Mouse (Mus musculus): ENCODE data around the gene Oit3. TPM values are rescaled to one million over a fixed set of nuclear protein-coding genes. Genes with fewer than 3 reads are reported as not detected.

The Oit3 gene
- polyA plus RNA-seq, 1 experiment from 2014 or later, result 2.0 TPM

DNA sequence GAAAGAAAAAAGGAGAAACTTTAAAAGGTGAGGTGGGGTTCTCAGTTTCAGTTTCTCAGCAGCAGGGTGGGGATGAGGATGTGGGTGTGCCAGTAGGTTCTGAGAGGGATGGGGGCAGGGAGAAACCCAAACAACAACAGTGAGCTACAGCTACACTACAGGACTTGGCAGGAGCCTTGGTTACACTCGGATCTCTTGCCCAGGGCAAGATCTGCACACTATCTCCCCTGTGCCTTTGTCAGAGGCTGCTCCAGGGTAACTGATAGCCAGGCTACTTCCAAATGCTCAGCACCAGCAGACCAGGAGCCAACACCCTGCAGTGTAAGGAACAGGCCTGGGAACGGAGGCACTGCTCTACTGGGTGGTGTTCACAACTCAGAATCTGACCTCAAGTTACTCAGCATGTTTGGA, 61.2 kb downstream of the Oit3 start:
- Histone ChIP-seq H3K9me3 (ENCODE audit: low read length) (no peaks in the 10 kb centered on the region; the same call in 1 of the 2 replicates), H3K9ac (replicated peaks; ENCODE audit: low read length) (no peak overlapping the region), H3K27ac (ENCODE audit: low read length) (no peak overlapping the region), H3K4me2 (replicated peaks; ENCODE audit: low read depth, low read length) (no peak overlapping the region), H3K27me3 (ENCODE audit: insufficient read depth, low read length) (no peaks in the 10 kb centered on the region), H3K36me3 (ENCODE audit: insufficient read depth, low read length) (no peaks in the 10 kb centered on the region), H3K4me3 (ENCODE audit: low read length) (no peak overlapping the region), H3K4me1 (ENCODE audit: insufficient read depth, low read length) (no peaks in the 10 kb centered on the region)
- 79% methylated on average over 2 of the region's 2 CpGs for WGBS
- no peak for ATAC-seq (ENCODE audit: low FRiP score, low TSS enrichment)

- WGBS, result 49% methylated on average over 3 of the region's 3 CpGs
- Histone ChIP-seq H3K27me3 (ENCODE audit: insufficient read depth, low read length) (no peaks in the 10 kb centered on the region), H3K4me3 (ENCODE audit: low read length) (no peak overlapping the region), H3K27ac (ENCODE audit: low read length) (no peak overlapping the region), H3K4me2 (replicated peaks; ENCODE audit: low read depth, low read length) (no peak overlapping the region), H3K36me3 (ENCODE audit: insufficient read depth, low read length) (no peaks in the 10 kb centered on the region), H3K9me3 (ENCODE audit: low read length) (no peaks in the 10 kb centered on the region; the same call in 1 of the 2 replicates), H3K4me1 (ENCODE audit: insufficient read depth, low read length) (no peaks in the 10 kb centered on the region), H3K9ac (replicated peaks; ENCODE audit: low read length) (no peak overlapping the region)
- no peak for ATAC-seq (ENCODE audit: low FRiP score, low TSS enrichment)
These were observed 61.7 kb downstream of the Oit3 start for GRCm38 (mm10) chr10:59379927-59380326.

GRCm38 (mm10) chr10:59378728-59379127, 62.9 kb downstream of the Oit3 start:
- H3K27ac ChIP-seq (ENCODE audit: low read length), result no peak overlapping the region
- no peak for ATAC-seq (ENCODE audit: low FRiP score, low TSS enrichment)
- WGBS, result 91% methylated on average over 4 of the region's 4 CpGs
- no peaks in the 10 kb centered on the region for H3K4me1 ChIP-seq (ENCODE audit: insufficient read depth, low read length)
- peaks cover 7% of the 10 kb centered on the region for H3K36me3 ChIP-seq (ENCODE audit: insufficient read depth, low read length)
- H3K4me2 ChIP-seq (replicated peaks; ENCODE audit: low read depth, low read length), result no peak overlapping the region
- no peak overlapping the region for H3K9ac ChIP-seq (replicated peaks; ENCODE audit: low read length)
- H3K9me3 ChIP-seq (ENCODE audit: low read length), result no peaks in the 10 kb centered on the region; the same call in 1 of the 2 replicates
- H3K4me3 ChIP-seq (ENCODE audit: low read length), result no peak overlapping the region
- H3K27me3 ChIP-seq (ENCODE audit: insufficient read depth, low read length), result no peaks in the 10 kb centered on the region

DNA sequence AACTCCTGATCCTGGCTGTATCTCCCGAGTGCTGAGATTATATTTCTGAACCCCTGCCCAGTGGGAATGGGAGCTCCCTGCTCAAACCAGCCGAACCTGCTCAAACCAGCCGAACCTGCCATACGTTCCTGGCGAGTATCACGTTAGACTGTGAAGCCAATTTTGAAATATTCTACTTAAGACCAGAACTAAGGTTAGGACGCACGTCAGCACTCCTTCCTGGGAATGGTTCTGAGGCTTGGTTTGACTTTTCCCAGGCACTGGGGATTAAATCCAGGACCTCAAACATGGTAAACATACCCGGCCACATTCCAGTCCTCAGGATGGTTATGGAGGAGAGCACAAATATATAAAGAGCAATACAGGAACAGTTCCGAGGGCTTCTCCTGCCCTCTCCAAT, 63.7 kb downstream of the Oit3 start:
- Histone ChIP-seq H3K4me2 (replicated peaks; ENCODE audit: low read depth, low read length) (no peak overlapping the region), H3K27me3 (ENCODE audit: insufficient read depth, low read length) (no peaks in the 10 kb centered on the region), H3K4me3 (ENCODE audit: low read length) (no peak overlapping the region), H3K9me3 (ENCODE audit: low read length) (no peaks in the 10 kb centered on the region; the same call in 1 of the 2 replicates), H3K4me1 (ENCODE audit: insufficient read depth, low read length) (no peaks in the 10 kb centered on the region), H3K9ac (replicated peaks; ENCODE audit: low read length) (no peak overlapping the region), H3K27ac (ENCODE audit: low read length) (no peak overlapping the region), H3K36me3 (ENCODE audit: insufficient read depth, low read length) (peaks cover 13% of the 10 kb centered on the region)
- 85% methylated on average over 10 of the region's 10 CpGs for WGBS
- ATAC-seq (ENCODE audit: low FRiP score, low TSS enrichment), result no peak

Other genes with a start within 250 kb of the Oit3 start
- gene Sept10, start 219.9 kb downstream of the Oit3 start, polyA plus RNA-seq (2015; fragmentation: Nextera tagmentation; extraction: Ambion mirVana), result 46.3 and 48.6 TPM in 2 replicates
- 11.4 and 11.7 TPM in 2 replicates for gene Sowahc, start 219.8 kb downstream of the Oit3 start, polyA plus RNA-seq (2015; fragmentation: Nextera tagmentation; extraction: Ambion mirVana)
- gene P4ha1, start 118.5 kb downstream of the Oit3 start, polyA plus RNA-seq (2015; fragmentation: Nextera tagmentation; extraction: Ambion mirVana), result 72.5 and 78.0 TPM in 2 replicates
- 8.4 and 21.9 TPM in 2 replicates for gene Gm10273, start 46.1 kb downstream of the Oit3 start, polyA plus RNA-seq (2015; fragmentation: Nextera tagmentation; extraction: Ambion mirVana)
- 0.27 and 0.44 TPM in 2 replicates for gene Pla2g12b, start 38.1 kb downstream of the Oit3 start, polyA plus RNA-seq (2015; fragmentation: Nextera tagmentation; extraction: Ambion mirVana)
- not detected in 2 replicates for gene Gm10322, start 174.3 kb upstream of the Oit3 start, polyA plus RNA-seq (2015; fragmentation: Nextera tagmentation; extraction: Ambion mirVana)
- gene Mcu, start 174.9 kb upstream of the Oit3 start, polyA plus RNA-seq (2015; fragmentation: Nextera tagmentation; extraction: Ambion mirVana), result 34.7 and 37.2 TPM in 2 replicates